ENCODE assay signal across 10 mouse cellular contexts in the genomic region with DNA sequence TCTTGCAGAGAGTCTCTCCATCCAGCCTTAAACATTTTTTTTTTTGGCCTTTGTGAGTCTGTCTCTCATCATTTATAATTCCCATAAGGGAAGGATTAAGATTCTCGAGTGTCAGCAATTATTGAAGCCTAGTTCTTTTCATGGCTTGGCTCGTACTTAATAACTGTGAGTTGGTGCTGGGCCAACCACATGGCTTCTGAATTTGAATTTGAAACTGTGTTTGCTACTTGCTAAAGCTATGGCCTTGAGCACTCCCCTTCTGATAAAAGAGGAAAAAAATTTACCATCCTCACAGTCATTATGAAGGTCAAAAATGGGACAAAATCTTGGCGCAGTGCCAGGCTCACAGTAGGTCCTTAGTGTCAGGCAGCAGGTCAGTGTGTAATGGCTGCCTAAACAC.
DNase-seq lines count a peak whose midpoint lies in the region; ATAC-seq and TF ChIP-seq lines count a peak whose summit lies in the region.
"Had no signal": no experiment of that assay in that cellular context is flagged by ENCODE, and none has a peak within 500 bp of the region (broad histone marks: within the 10 kb centered on the region; RNA-seq: fewer than 3 reads in every experiment).

No protein-coding gene starts in this region.

- H3K27ac ChIP-seq in forebrain, embryonic 15.5 days (replicated peaks): peak overlapping the region; percentile 44; the same call in 1 of the 2 replicates
- no peak overlapping the region for H3K27ac ChIP-seq in forebrain, embryonic 10.5 days
- H3K27ac ChIP-seq in liver, adult 2 months (replicated peaks; ENCODE audit: insufficient read depth, low read depth, low read length): no peak overlapping the region
- no peak overlapping the region for H3K27ac ChIP-seq in liver, embryonic 11.5 days (ENCODE audit: low read depth, low read length)
- H3K27ac ChIP-seq in intestine, embryonic 16.5 days (ENCODE audit: low read length): peak overlapping the region; percentile 16; the same call in 1 of the 2 replicates
- H3K27ac ChIP-seq: hindbrain, embryonic 12.5 days; liver, embryonic 13.5 days had no signal

- peaks cover 11% of the 10 kb centered on the region for H3K4me1 ChIP-seq in forebrain, embryonic 15.5 days
- H3K4me1 ChIP-seq in forebrain, embryonic 10.5 days: no peaks in the 10 kb centered on the region
- no peaks in the 10 kb centered on the region for H3K4me1 ChIP-seq in liver, adult 2 months (ENCODE audit: control insufficient read depth, insufficient read depth, low read length)
- H3K4me1 ChIP-seq in liver, embryonic 11.5 days (replicated peaks; ENCODE audit: control insufficient read depth, insufficient read depth, low read length): no peaks in the 10 kb centered on the region
- 0 out of 2 replicates have a peak, but pooled peaks cover under 1% of the 10 kb centered on the region for H3K4me1 ChIP-seq in intestine, embryonic 16.5 days (ENCODE audit: control insufficient read depth, insufficient read depth, low read length)
- H3K4me1 ChIP-seq: hindbrain, embryonic 12.5 days; liver, embryonic 13.5 days had no signal

- no peaks in the 10 kb centered on the region for H3K27me3 ChIP-seq in forebrain, embryonic 15.5 days
- no peaks in the 10 kb centered on the region for H3K27me3 ChIP-seq in forebrain, embryonic 10.5 days (ENCODE audit: poor library complexity, severe bottlenecking)
- no peaks in the 10 kb centered on the region for H3K27me3 ChIP-seq in liver, adult 2 months (ENCODE audit: control insufficient read depth, insufficient read depth, low read length)
- no peaks in the 10 kb centered on the region for H3K27me3 ChIP-seq in liver, embryonic 11.5 days (replicated peaks; ENCODE audit: control insufficient read depth, insufficient read depth, low read length)
- H3K27me3 ChIP-seq in intestine, embryonic 16.5 days (replicated peaks; ENCODE audit: control insufficient read depth, insufficient read depth, low read length): no peaks in the 10 kb centered on the region
- H3K27me3 ChIP-seq: hindbrain, embryonic 12.5 days; liver, embryonic 13.5 days had no signal

- no peaks in the 10 kb centered on the region for H3K36me3 ChIP-seq in forebrain, embryonic 15.5 days
- no peaks in the 10 kb centered on the region for H3K36me3 ChIP-seq in forebrain, embryonic 10.5 days (replicated peaks)
- no peaks in the 10 kb centered on the region for H3K36me3 ChIP-seq in liver, adult 2 months (ENCODE audit: control insufficient read depth, insufficient read depth, low read length)
- no peaks in the 10 kb centered on the region for H3K36me3 ChIP-seq in liver, embryonic 11.5 days (ENCODE audit: control insufficient read depth, insufficient read depth, low read length)
- H3K36me3 ChIP-seq in intestine, embryonic 16.5 days (ENCODE audit: control insufficient read depth, insufficient read depth, low read length): no peaks in the 10 kb centered on the region
- H3K36me3 ChIP-seq: hindbrain, embryonic 12.5 days; liver, embryonic 13.5 days had no signal

- H3K9ac ChIP-seq in forebrain, embryonic 15.5 days (replicated peaks): no peak overlapping the region
- no peak overlapping the region for H3K9ac ChIP-seq in liver, adult 2 months (ENCODE audit: low read depth, low read length)
- no peak overlapping the region for H3K9ac ChIP-seq in liver, embryonic 11.5 days (ENCODE audit: low read depth, low read length)
- H3K9ac ChIP-seq in intestine, embryonic 16.5 days (ENCODE audit: low read depth, low read length): no peak overlapping the region
- H3K9ac ChIP-seq: hindbrain, embryonic 12.5 days; liver, embryonic 13.5 days had no signal

- no peaks in the 10 kb centered on the region for H3K79me2 ChIP-seq in liver, adult 2 months (ENCODE audit: control insufficient read depth, insufficient read depth, low read length)

- TF ChIP-seq CTCF in liver, adult 2 months (IDR thresholded peaks at IDR 0.05; ENCODE audit: low read depth, low read length): no peak

- H3K4me3 ChIP-seq in forebrain, embryonic 15.5 days: no peak overlapping the region
- H3K4me3 ChIP-seq in forebrain, embryonic 10.5 days: no peak overlapping the region
- H3K4me3 ChIP-seq in liver, adult 2 months (ENCODE audit: insufficient read depth, low read depth, low read length): no peak overlapping the region
- no peak overlapping the region for H3K4me3 ChIP-seq in liver, embryonic 11.5 days (ENCODE audit: low read depth, low read length)
- H3K4me3 ChIP-seq in intestine, embryonic 16.5 days (ENCODE audit: low read length): no peak overlapping the region
- H3K4me3 ChIP-seq: hindbrain, embryonic 12.5 days; liver, embryonic 13.5 days had no signal

- no peaks in the 10 kb centered on the region for H3K9me3 ChIP-seq in forebrain, embryonic 15.5 days
- no peaks in the 10 kb centered on the region for H3K9me3 ChIP-seq in forebrain, embryonic 10.5 days
- no peaks in the 10 kb centered on the region for H3K9me3 ChIP-seq in liver, embryonic 11.5 days (ENCODE audit: control insufficient read depth, low read length)
- H3K9me3 ChIP-seq in intestine, embryonic 16.5 days (ENCODE audit: control insufficient read depth, low read length): no peaks in the 10 kb centered on the region
- H3K9me3 ChIP-seq: hindbrain, embryonic 12.5 days; liver, embryonic 13.5 days had no signal

- WGBS in forebrain, embryonic 15.5 days: 30% methylated on average over 3 of the region's 3 CpGs
- WGBS in forebrain, embryonic 10.5 days: 74% methylated on average over 3 of the region's 3 CpGs
- 61% methylated on average over 3 of the region's 3 CpGs for WGBS in liver, adult 2 months
- WGBS in liver, embryonic 11.5 days: 78% methylated on average over 3 of the region's 3 CpGs
- 51% methylated on average over 3 of the region's 3 CpGs for WGBS in intestine, embryonic 16.5 days

- TF ChIP-seq POLR2A in liver, adult 2 months (IDR thresholded peaks at IDR 0.05; ENCODE audit: extremely low read depth, insufficient read depth, low read length): no peak

- ATAC-seq in forebrain, embryonic 15.5 days (replicated peaks): peak; percentile 71; the same call in 1 of the 2 replicates
- ATAC-seq in liver, embryonic 11.5 days (replicated peaks; ENCODE audit: low FRiP score): no peak
- ATAC-seq in intestine, embryonic 16.5 days: no peak
- no peak for ATAC-seq in monocyte, adult 5-6 weeks (replicated peaks; ENCODE audit: insufficient number of reproducible peaks, low FRiP score, low TSS enrichment, poor library complexity, severe bottlenecking)

- no peak overlapping the region for H3K4me2 ChIP-seq in forebrain, embryonic 15.5 days (replicated peaks)
- no peak overlapping the region for H3K4me2 ChIP-seq in liver, embryonic 11.5 days
- H3K4me2 ChIP-seq in intestine, embryonic 16.5 days (ENCODE audit: low read depth, low read length): no peak overlapping the region
- H3K4me2 ChIP-seq: hindbrain, embryonic 12.5 days; liver, embryonic 13.5 days had no signal

- no peak for DNase-seq in forebrain, embryonic 10.5 days (ENCODE audit: extremely low spot score, low spot score)
- peak; percentile 17 for DNase-seq in liver, adult 2 months (ENCODE audit: extremely low read depth, low read depth, low spot score)
- DNase-seq in liver, embryonic 11.5 days (ENCODE audit: low spot score): no peak
- peak; percentile 53 for DNase-seq in adrenal gland, adult 8-10 months
- DNase-seq in frontal cortex, adult 2 months (ENCODE audit: extremely low spot score in 1 of 2, low spot score in 1 of 2): no peak
- DNase-seq: liver, embryonic 13.5 days had no signal

Comparison
In these comparisons a context has a peak if more than half of its experiments do, and no peak if none do; other contexts are left out.
1. H3K27ac ChIP-seq: peak in forebrain, embryonic 15.5 days (single experiment) and intestine, embryonic 16.5 days (single experiment); none in forebrain, embryonic 10.5 days (single experiment), liver, adult 2 months (single experiment) and liver, embryonic 11.5 days (single experiment).
2. DNase-seq: peak in liver, adult 2 months (single experiment) and adrenal gland, adult 8-10 months (single experiment); none in forebrain, embryonic 10.5 days (single experiment), liver, embryonic 11.5 days (single experiment) and frontal cortex, adult 2 months (0 of 2).